Mouse (Mus musculus) retina, embryonic 14.5 days (tissue): ENCODE results near the gene Ccdc57.
"Not testable (repeated sequence)": the region's sequence is repeated elsewhere in the genome, so short reads cannot be mapped to it uniquely, and the experiment has no call there.

Experiments
- DNase-seq: peaks from one replicate; pipeline ENCODE4 v3.0.0-alpha.2; 2015; ENCODE audit warnings: low spot score

Ccdc57 gene

GRCm38 (mm10) chr11:120903159-120903850, 29.4 kb downstream of the Ccdc57 start:
- DNase-seq: no peak

- DNase-seq: no peak
These were observed 30.1 kb downstream of the Ccdc57 start for GRCm38 (mm10) chr11:120902487-120903142.

DNA sequence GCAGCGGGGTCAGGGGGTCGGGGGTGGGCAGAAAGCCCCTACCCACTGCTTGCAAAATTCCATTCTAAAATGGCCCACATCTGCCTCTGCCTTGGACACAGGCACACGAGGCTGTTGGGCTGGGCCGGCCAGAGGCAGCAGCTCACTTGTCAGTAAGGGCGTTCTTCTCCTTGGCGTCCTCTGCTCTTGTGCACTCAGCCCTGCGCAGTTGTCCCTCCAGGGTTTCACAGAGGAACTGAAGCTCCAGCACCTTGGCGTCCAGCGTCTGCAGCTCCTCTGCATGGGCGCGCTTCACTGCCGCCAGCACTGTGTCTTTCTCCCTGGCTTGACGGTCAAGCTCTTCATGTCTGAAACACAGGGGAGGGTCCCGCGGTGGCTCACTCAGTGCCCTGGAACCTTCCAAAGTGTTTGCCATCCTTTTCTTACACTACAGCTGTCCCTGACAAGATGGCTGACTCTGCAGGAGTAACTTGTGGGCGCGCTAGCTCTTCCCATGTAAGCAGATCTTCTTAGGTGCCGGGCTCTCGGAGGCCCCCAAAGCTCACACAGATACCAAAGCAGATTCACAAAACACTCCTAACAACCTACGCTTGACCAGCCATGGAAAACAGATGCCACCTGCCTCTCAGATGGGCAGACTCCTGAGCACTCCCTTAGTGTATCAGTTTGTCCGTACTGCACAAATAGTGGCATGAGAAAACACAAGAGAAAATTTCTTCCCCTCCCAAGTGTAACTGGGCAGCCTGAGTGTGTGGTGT, 30.8 kb downstream of the Ccdc57 start:
- no peak for DNase-seq

DNA sequence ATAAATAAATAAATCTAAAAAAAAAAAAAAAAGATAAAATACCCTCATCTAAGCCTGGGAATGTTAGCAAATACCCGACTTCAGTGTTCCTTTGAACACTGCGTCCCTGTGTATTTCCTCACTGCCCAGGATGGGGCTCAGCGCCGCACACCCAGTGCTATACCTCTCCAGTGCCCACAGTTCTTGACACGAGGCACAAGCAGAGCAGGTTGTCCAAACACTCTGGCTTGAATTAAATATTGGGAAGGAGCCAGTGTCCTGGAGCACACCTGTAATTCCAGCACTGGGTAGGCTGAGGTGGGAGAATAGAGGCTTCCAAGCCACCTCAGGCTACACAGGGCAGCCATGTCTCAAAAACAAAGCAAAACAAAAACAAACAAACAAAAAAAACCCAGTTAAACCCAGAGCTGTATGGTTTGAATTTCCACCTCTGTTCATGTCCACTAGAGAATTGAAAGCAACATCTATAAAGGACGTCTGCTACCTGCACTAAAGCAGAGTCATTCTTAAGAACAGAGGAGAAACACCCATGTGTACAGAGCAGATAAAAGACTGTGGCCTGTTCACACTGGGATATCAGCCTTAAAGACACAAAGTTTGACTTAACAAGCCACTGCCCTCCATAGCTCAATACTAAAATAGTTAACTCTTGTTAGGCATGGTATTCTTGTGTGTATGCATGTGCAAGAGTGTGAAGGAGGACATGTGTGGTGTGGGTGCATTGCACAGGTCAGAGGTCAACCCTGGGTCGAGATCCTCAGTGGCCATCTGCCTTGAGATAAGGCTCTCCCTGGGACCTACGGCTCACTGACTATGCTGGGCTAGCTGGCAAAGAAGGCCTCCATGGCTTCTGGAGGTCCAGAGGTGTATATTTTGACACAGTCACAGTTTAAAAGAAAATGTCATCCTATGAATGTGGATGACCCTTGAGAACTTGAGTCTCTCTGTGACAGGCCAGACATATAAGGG, 32.1 kb downstream of the Ccdc57 start:
- no peak for DNase-seq

DNA sequence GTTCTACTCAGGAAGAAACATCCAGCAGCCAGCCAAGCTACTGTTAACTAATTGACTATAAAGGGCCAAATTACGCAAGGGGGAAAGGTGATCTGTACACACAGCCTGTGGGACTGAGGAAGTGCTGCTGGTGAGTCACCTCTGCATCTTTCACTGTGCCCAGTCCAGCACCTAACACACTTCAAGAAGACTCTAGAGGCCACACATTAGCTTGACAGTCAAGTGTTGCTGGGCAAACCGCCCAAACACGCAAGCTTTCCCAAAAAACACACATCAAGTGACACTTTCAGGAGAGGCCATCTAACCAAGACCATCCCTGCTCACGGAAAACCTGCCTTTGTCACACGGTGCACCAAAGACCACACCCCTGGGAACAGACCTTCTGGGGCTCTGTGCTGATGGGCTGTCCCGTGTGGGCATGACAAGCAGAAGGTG, 34.5 kb downstream of the Ccdc57 start:
- no peak for DNase-seq

GRCm38 (mm10) chr11:120895441-120895840, 37.2 kb downstream of the Ccdc57 start:
- DNase-seq: no peak

DNA sequence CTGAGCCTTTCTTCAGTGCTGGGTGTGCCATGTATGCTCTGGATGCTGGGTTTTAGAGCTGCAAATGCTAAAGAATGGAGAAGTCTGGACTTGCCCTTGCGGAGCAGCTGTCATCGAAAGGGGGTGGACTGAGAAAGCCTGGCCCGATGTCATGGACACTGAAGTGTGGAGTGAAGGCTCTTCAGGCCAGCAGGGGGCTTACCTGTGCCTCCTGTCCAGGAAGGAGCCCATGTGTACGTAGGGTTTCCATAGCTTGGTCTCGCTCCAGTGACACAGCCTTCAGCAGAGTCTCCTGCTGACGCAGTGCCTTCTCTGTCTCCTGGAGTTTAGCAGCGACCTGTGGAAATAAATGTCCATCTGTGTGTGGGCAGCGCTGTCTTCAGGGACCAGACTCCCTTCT, 38.3 kb downstream of the Ccdc57 start:
- DNase-seq: no peak

DNA sequence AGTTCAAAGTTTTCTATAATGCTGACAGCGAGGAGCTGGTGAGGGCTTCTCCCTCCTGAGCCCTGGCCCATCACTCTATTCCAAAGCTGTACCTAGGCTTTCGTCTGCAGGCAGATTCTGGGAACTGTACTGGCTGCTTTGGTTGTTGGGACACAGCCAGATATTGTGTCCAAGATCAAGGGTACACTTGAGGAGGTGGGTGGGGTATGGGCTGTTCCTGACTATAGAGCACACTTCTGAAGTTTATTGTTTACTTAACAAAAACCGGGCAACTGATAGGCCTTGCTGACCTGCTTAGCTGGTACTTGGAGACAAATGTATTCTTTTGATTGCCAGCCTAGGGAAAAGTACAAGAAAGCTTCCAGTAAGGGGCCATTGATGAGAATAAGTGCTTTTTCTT, 43.5 kb downstream of the Ccdc57 start:
- DNase-seq: no peak

DNA sequence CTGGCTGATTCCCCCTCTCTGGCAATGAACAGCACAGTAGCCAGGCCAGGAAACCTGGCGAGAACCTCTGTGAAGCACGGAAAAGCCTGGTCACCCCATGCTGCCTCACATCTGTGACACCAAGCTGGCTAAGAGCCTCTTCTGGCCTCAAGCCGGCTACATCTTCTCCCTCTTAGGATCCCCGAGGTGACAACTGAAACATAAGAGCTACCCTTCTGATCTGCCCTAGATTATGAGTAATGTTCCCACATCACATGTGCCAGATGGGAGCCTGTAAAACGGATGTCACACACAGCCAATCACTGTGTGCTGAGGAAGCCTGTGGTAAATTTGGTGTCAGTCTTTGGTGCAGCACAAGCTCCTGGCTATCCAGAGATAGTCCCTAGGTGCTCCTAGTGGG, 44.0 kb downstream of the Ccdc57 start:
- no peak for DNase-seq

- peak; percentile 1 for DNase-seq
These were observed 45.2 kb downstream of the Ccdc57 start for GRCm38 (mm10) chr11:120887502-120887901.

DNA sequence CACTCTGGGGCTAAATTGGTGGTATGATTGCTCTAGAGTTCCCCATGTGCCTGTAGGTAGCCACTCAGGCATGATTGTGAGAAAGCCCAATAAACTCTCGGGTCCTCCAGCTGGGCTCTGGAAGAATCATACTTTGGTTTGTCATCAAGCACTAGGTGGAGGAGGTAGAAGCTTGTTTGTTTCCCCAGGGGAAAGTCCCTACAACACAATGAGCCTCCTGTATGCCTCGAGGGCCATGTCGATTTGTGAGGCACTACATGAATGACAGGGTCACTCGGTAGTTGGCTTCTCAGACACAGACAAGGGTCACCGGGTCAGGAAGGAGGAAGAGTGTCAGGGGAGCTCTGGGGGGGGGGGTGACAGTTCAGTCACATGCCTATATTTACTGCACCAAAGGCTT, 46.2 kb downstream of the Ccdc57 start:
- no peak for DNase-seq

- no peak for DNase-seq
These were observed 49.1 kb downstream of the Ccdc57 start for GRCm38 (mm10) chr11:120883601-120884000.

DNA sequence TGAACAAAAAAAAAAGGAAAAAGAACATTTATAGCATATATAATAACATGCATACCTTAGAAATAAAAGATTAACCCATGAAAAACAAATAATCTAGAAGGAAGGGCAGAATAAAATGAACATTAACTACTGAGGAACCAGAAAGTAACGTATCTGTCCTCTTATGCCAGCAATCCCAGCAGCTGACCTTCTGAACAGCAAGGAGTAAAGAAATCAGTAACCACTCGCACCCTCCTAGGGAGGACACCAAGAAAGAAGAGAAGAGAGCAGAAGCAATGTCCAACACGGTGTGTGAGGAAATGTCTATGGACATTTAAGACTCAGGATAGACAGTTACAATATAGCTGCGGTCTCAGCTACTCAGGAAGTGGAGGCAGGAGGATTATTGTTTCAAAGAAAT, 49.7 kb downstream of the Ccdc57 start:
- DNase-seq: no peak

GRCm38 (mm10) chr11:120873206-120873605, 59.5 kb downstream of the Ccdc57 start:
- no peak for DNase-seq

GRCm38 (mm10) chr11:120871521-120871920, 61.2 kb downstream of the Ccdc57 start:
- no peak for DNase-seq

DNA sequence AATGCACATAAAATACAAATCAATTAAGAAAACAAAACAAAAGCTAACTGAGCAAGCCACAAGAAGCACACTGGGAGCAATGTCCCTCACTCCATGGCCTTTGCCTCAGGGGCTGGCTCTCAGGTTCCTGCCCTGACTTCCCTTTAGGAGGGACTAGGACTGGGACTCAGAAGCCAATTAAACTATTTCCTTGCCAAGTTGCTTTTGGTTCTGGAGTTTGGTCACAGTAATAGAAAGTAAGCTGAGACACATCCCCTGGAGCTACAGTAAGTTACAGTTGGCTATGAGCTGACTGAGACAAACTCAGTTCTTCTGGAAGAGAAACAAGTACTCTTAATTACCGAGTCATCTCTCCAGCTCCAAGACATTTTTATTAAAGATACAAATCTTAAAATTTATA, 66.9 kb downstream of the Ccdc57 start:
- DNase-seq: no peak

GRCm38 (mm10) chr11:120862819-120863218, 69.9 kb downstream of the Ccdc57 start:
- DNase-seq: no peak

DNA sequence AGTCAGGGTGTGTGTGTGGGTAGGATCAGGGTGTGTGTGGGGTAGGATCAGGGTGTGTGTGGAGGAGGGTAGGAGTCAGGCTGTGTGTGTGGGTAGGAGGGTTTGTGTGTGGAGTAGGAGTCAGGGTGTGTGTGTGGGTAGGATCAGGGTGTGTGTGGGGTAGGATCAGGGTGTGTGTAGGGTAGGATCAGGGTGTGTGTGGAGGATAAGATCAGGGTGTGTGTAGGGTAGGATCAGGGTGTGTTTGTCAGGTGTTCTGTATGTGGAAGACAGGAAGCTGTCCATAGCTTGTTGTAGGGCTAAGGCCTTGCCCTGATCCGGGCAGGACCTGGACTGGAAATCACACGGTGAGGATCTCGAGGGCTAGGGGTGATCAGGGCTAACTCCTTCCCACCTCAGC, 76.7 kb downstream of the Ccdc57 start:
- DNase-seq: not testable (repeated sequence)

- DNase-seq: no peak
These were observed 78.9 kb downstream of the Ccdc57 start for GRCm38 (mm10) chr11:120853788-120854187.

- no peak for DNase-seq
These were observed 79.5 kb downstream of the Ccdc57 start for GRCm38 (mm10) chr11:120853158-120853557.

DNA sequence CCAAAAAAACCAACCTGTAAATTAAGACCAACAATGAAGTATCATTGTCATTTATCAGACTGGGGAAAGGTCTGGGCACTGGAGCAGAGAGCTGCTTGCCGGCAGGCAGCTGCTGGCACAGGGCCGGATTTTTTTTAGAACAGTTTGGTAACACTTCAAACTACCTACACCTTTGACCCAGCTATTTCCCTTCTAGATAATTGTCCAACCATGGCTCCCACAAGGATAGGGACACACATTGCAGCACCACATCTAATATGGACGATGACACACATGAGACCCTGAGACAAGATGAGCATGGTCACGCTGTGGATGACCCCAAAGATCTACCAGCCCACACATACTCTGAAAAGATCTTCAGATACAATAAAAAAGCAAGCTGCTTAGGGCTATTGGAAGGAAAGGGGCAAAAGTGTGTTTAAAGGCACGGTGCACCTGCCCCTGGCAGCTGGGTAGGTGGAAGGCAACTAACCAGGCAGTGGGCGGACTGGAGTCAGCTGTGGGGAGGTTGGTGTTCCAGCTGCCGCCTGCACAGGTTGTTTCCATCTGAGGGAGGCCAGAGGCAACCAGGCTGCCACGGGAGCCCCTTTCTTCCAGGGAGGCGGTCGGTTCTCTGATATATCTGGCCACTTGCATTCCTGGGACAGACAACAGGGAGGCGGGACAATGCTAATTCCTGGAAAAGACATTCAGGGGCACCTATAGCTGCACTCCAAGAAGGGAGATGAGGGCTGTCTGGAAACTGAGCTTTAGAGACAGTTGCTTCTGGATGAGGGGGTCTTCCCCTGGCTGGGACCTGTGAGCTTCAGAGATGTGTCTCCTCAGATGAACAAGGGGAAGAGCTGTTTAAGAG, 80.4 kb downstream of the Ccdc57 start:
- DNase-seq: no peak
